8 mouse cellular contexts compared by ENCODE assay signal in the genomic region with DNA sequence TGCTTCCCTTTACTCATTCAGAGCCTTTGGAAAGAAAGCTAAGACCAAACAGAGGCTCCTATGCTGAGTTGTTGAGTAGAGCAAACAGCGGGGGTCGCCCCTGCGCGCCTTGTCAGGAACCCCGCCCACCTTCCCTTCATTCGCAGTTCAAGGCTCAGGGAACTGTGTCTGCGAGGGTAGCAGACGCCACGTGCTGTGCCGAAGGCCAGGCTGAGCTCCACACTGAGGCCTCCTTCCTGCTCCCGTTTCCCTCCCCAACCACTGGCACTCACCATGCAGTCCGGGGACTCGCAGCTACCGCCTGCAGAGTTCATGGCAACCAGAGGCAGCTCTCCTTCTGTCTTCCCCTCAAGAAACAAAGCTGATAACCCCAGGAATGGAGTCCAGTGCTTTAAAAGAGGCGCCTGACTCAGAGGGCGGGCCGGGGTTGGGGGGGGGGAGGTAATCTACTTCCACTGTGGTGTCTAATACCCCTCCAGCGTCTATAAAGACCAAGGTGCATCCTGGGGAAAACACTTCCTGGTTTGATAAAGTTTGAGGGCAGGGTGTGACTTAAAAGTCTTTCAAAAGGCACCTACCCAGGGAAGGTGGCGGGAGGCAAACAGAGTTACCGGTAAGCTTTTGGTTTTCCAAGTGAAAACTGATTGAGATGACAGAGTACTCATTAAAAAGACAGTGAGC. TPM values are rescaled to one million over a fixed set of nuclear protein-coding genes. Genes with fewer than 3 reads are reported as not detected.
DNase-seq lines count a peak whose midpoint lies in the region; ATAC-seq and TF ChIP-seq lines count a peak whose summit lies in the region.

A gene (minus strand): TSS at position 324 of the 681 bp plus-strand sequence.

- intact Hi-C loops in heart, postnatal 14 days (cut with DNase I): no loop called here
- intact Hi-C loops in left cerebral cortex, postnatal 36 days (cut with DNase I): no loop called here

- no peaks in the 10 kb centered on the region for H3K9me3 ChIP-seq in heart, embryonic 15.5 days (replicated peaks)
- no peaks in the 10 kb centered on the region for H3K9me3 ChIP-seq in embryonic facial prominence, embryonic 15.5 days (replicated peaks)
- H3K9me3 ChIP-seq in limb, embryonic 14.5 days (ENCODE audit: control insufficient read depth, low read length): no peaks in the 10 kb centered on the region
- H3K9me3 ChIP-seq in neural tube, embryonic 15.5 days (replicated peaks): no peaks in the 10 kb centered on the region

- no peak within 1 kb of the TSS for H3K9ac ChIP-seq in heart, embryonic 15.5 days
- no peak within 1 kb of the TSS for H3K9ac ChIP-seq in embryonic facial prominence, embryonic 15.5 days
- no peak within 1 kb of the TSS for H3K9ac ChIP-seq in limb, embryonic 14.5 days (ENCODE audit: low read depth, low read length, severe bottlenecking)
- no peak within 1 kb of the TSS for H3K9ac ChIP-seq in neural tube, embryonic 15.5 days (replicated peaks)

- no peak for DNase-seq in heart, postnatal 14 days
- DNase-seq in limb, embryonic 14.5 days (ENCODE audit: low spot score): no peak
- DNase-seq in spleen, postnatal 10 days (ENCODE audit: low spot score in 2 of 2): no peak
- no peak for DNase-seq in ovary, adult 18-20 months (ENCODE audit: low spot score)
- DNase-seq in left cerebral cortex, postnatal 36 days (ENCODE audit: low spot score in 2 of 2): no peak

- H3K4me3 ChIP-seq in heart, embryonic 15.5 days: peak within 1 kb of the TSS; percentile 12; the same call in 1 of the 2 replicates
- H3K4me3 ChIP-seq in embryonic facial prominence, embryonic 15.5 days (replicated peaks): no peak within 1 kb of the TSS
- H3K4me3 ChIP-seq in limb, embryonic 14.5 days (replicated peaks; ENCODE audit: low read length): no peak within 1 kb of the TSS
- no peak within 1 kb of the TSS for H3K4me3 ChIP-seq in neural tube, embryonic 15.5 days (replicated peaks)

- 0 out of 2 replicates have a peak, but pooled peaks have one; percentile 27 for ATAC-seq in heart, embryonic 15.5 days (replicated peaks; ENCODE audit: insufficient number of reproducible peaks, insufficient read depth, low FRiP score, low read depth)
- ATAC-seq in embryonic facial prominence, embryonic 15.5 days (ENCODE audit: insufficient number of reproducible peaks, low FRiP score, low TSS enrichment, low read depth): no peak
- ATAC-seq in limb, embryonic 14.5 days (ENCODE audit: low FRiP score, low read depth): no peak
- ATAC-seq in neural tube, embryonic 15.5 days (ENCODE audit: low FRiP score): no peak

- H3K36me3 ChIP-seq in heart, embryonic 15.5 days: no peaks in the 10 kb centered on the region
- no peaks in the 10 kb centered on the region for H3K36me3 ChIP-seq in embryonic facial prominence, embryonic 15.5 days
- H3K36me3 ChIP-seq in limb, embryonic 14.5 days (ENCODE audit: control insufficient read depth, insufficient read depth, low read length): no peaks in the 10 kb centered on the region
- H3K36me3 ChIP-seq in neural tube, embryonic 15.5 days: no peaks in the 10 kb centered on the region

- no peaks in the 10 kb centered on the region; the same call in 1 of the 2 replicates for H3K27me3 ChIP-seq in heart, embryonic 15.5 days
- H3K27me3 ChIP-seq in embryonic facial prominence, embryonic 15.5 days: no peaks in the 10 kb centered on the region
- H3K27me3 ChIP-seq in limb, embryonic 14.5 days (ENCODE audit: control insufficient read depth, insufficient read depth, low read length): no peaks in the 10 kb centered on the region
- no peaks in the 10 kb centered on the region for H3K27me3 ChIP-seq in neural tube, embryonic 15.5 days (replicated peaks)

- WGBS in heart, embryonic 15.5 days: 11% methylated on average over 20 of the region's 20 CpGs
- 14% methylated on average over 20 of the region's 20 CpGs for WGBS in embryonic facial prominence, embryonic 15.5 days
- WGBS in limb, embryonic 14.5 days: 18% methylated on average over 19 of the region's 20 CpGs
- WGBS in neural tube, embryonic 15.5 days: 9% methylated on average over 20 of the region's 20 CpGs

- H3K4me2 ChIP-seq in heart, embryonic 15.5 days: peak within 1 kb of the TSS; percentile 40
- H3K4me2 ChIP-seq in embryonic facial prominence, embryonic 15.5 days (replicated peaks): peak within 1 kb of the TSS; percentile 30
- peak within 1 kb of the TSS; percentile 18 for H3K4me2 ChIP-seq in limb, embryonic 14.5 days (replicated peaks; ENCODE audit: low read depth, low read length, severe bottlenecking)
- peak within 1 kb of the TSS; percentile 40 for H3K4me2 ChIP-seq in neural tube, embryonic 15.5 days

- H3K27ac ChIP-seq in heart, embryonic 15.5 days: no peak within 1 kb of the TSS
- no peak within 1 kb of the TSS for H3K27ac ChIP-seq in embryonic facial prominence, embryonic 15.5 days (replicated peaks)
- H3K27ac ChIP-seq in limb, embryonic 14.5 days (replicated peaks; ENCODE audit: low read depth, low read length): no peak within 1 kb of the TSS
- no peak within 1 kb of the TSS for H3K27ac ChIP-seq in neural tube, embryonic 15.5 days (replicated peaks)

- peaks cover 15% of the 10 kb centered on the region for H3K4me1 ChIP-seq in heart, embryonic 15.5 days (replicated peaks)
- peaks cover 18% of the 10 kb centered on the region for H3K4me1 ChIP-seq in embryonic facial prominence, embryonic 15.5 days
- peaks cover 14% of the 10 kb centered on the region for H3K4me1 ChIP-seq in limb, embryonic 14.5 days (ENCODE audit: control insufficient read depth, insufficient read depth, low read length)
- peaks cover 11% of the 10 kb centered on the region for H3K4me1 ChIP-seq in neural tube, embryonic 15.5 days

- no peak for TF ChIP-seq POLR2A in limb, embryonic 14.5 days (IDR thresholded peaks at IDR 0.05; ENCODE audit: borderline replicate concordance, extremely low read depth, insufficient read depth, insufficient read length)

RNA-seq across cellular contexts. Expression of the gene that starts here (rescaled TPM):
- 0.25 and 1.1 TPM in 2 replicates for polyA plus RNA-seq in heart, embryonic 15.5 days (2015; fragmentation: Nextera tagmentation; extraction: Ambion mirVana)
- total RNA-seq in heart, postnatal 14 days (2021): under 1 TPM; 0.61 to 0.69 TPM
- polyA plus RNA-seq in embryonic facial prominence, embryonic 15.5 days (2015; fragmentation: Nextera tagmentation; extraction: Ambion mirVana): 1.1 TPM in 2 replicates
- 1.9 and 2.1 TPM in 2 replicates for polyA plus RNA-seq in limb, embryonic 14.5 days (2012; rRNA removed)
- 0.44 and 0.73 TPM in 2 replicates for polyA plus RNA-seq in limb, embryonic 14.5 days (2014; fragmentation: Nextera tagmentation; extraction: Ambion mirVana)
- 0.42 and 2.1 TPM in 2 replicates for polyA plus RNA-seq in neural tube, embryonic 15.5 days (2015; fragmentation: Nextera tagmentation; extraction: Ambion mirVana)
- total RNA-seq in left cerebral cortex, postnatal 36 days (2021): 1 to 10 TPM; 1.1 to 1.3 TPM
